Mouse (Mus musculus): ENCODE results near the gene Lrguk. TPM values are rescaled to one million over a fixed set of nuclear protein-coding genes. Genes with fewer than 3 reads are reported as not detected.

Gene Lrguk
- total RNA-seq, 4 experiments from 2014 or later: 2.4 to 3.3 (median 2.8) TPM

GRCm38 (mm10) chr6:34174715-34175114 is 145.5 kb downstream of the Lrguk start:
- DNase-seq (ENCODE audit: low spot score in 2 of 2): no peak

GRCm38 (mm10) chr6:34176111-34176863 is 147.0 kb downstream of the Lrguk start:
- DNase-seq (ENCODE audit: low spot score in 2 of 2): peak in 1 of 2 experiments; percentile 38

GRCm38 (mm10) chr6:34176864-34177247 is 147.6 kb downstream of the Lrguk start, which contains the start of gene Slc35b4:
Gene Slc35b4, minus strand, starts transcription at chr6:34177111.
- DNase-seq (ENCODE audit: low spot score in 2 of 2): peak; percentile 74 to 96

- DNase-seq (ENCODE audit: low spot score in 2 of 2): no peak
These were observed 149.8 kb downstream of the Lrguk start for GRCm38 (mm10) chr6:34179007-34179406.

GRCm38 (mm10) chr6:34179911-34180310 is 150.7 kb downstream of the Lrguk start:
- no peak for DNase-seq (ENCODE audit: low spot score in 2 of 2)

GRCm38 (mm10) chr6:34181961-34182360 is 152.7 kb downstream of the Lrguk start:
- no peak for DNase-seq (ENCODE audit: low spot score in 2 of 2)

GRCm38 (mm10) chr6:34183326-34183725 is 154.1 kb downstream of the Lrguk start:
- no peak for DNase-seq (ENCODE audit: low spot score in 2 of 2)

Other genes starting within 250 kb of the Lrguk start
- gene Slc35b4, start 147.7 kb downstream of the Lrguk start, total RNA-seq (2022): 10 to 100 TPM; 65.9 to 75.7 (median 71.9) TPM